Mouse (Mus musculus): ENCODE measurements around the gene Gpx8.
"Not testable (repeated sequence)": the region's sequence is repeated elsewhere in the genome, so short reads cannot be mapped to it uniquely, and the experiment has no call there.

Gene Gpx8

GRCm38 (mm10) chr13:113023274-113024143, 22.7 kb downstream of the Gpx8 start:
- DNase-seq (ENCODE audit: extremely low read depth, low read depth, low spot score): no peak

DNA sequence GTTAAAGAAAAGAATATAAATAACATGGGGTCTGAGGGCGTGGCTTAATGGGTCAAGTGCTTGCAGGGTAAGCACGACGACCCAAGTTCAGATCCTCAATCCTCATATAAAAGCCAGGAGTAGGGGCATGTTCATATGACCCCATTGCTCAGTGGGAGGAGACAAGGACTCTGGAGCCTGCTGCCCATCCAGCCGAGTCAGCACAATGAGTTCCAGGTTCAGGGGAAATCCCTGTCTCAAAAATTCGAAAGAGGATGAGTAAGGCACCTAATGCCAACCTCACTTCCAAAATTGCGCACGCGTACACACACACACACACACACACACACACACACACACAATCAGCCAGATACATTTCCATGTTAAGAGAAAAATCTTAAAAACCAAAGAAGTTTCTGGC, 23.7 kb downstream of the Gpx8 start:
- no peak for DNase-seq (ENCODE audit: extremely low read depth, low read depth, low spot score)

GRCm38 (mm10) chr13:113021521-113021920, 24.7 kb downstream of the Gpx8 start:
- DNase-seq (ENCODE audit: extremely low read depth, low read depth, low spot score): no peak

DNA sequence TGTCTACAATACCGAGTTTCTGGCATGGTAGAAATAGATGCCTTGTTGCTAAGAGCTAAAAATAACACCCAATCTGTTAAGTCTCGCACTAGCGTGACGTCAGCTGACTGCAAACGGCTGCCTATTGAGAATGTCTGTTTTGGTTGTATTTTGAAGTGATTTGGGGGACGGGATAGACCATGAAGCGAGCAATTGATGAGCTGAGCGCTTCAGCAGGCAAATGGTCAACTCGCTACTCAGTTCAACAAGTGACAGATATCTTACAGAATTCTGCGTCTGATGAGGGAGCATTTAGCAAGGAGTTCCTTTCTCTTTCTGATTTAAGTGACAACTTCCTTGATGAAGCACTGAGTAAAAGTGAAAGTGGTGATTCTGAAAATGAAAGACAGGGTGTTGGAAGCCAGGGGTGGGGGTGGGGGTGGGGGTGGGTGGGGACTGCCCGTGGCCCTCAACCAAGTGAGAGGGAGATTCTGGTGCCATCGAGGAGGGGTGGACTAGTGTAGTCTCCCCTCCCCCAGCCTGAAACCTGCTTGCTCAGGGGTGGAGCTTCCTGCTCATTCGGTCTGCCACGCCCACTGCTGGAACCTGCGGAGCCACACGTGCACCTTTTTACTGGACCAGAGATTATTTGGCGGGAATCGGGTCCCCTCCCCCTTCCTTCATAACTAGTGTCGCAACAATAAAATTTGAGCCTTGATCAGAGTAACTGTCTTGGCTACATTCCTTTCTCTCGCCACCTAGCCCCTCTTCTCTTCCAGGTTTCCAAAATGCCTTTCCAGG, 32.8 kb downstream of the Gpx8 start:
- DNase-seq (ENCODE audit: extremely low read depth, low read depth, low spot score): not testable (repeated sequence)

GRCm38 (mm10) chr13:113012683-113013082, 33.5 kb downstream of the Gpx8 start:
- no peak for DNase-seq (ENCODE audit: extremely low read depth, low read depth, low spot score)

DNA sequence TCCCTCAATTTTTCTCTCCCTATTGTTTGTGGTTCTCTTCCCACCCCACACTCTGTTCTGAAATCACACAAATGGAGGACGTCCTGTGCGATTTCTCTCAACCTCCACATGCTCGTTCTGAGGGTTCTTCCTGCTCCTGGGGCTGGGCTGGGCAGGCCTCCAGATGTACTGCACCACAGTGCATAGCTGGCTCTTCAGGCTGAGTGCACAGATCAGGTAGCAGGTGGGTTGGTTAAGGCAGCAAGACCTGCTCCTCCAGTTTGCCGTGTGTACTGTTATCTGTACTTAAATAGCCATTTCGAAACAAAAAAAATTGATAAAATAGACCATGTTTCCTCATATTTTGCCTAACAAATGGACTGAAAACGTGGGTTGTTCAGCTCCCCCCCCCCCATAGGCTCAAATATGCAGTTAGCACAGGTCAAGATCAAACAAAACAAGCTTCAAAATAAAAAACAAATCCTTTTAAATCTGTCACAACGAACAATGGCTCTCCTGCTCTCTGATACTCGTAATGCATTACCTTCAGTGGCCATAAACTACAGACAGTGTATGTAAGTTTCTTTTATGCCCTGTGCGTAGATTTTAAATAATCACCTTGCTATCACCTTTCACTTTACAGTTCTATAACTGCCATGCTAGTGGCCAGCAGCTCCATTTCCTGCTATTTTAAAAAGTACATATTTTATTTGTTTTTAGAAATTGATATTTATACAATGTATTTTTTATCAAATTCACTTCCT, 45.5 kb downstream of the Gpx8 start:
- DNase-seq (ENCODE audit: extremely low read depth, low read depth, low spot score): no peak

GRCm38 (mm10) chr13:113000090-113000489, 46.1 kb downstream of the Gpx8 start:
- DNase-seq (ENCODE audit: extremely low read depth, low read depth, low spot score): no peak

DNA sequence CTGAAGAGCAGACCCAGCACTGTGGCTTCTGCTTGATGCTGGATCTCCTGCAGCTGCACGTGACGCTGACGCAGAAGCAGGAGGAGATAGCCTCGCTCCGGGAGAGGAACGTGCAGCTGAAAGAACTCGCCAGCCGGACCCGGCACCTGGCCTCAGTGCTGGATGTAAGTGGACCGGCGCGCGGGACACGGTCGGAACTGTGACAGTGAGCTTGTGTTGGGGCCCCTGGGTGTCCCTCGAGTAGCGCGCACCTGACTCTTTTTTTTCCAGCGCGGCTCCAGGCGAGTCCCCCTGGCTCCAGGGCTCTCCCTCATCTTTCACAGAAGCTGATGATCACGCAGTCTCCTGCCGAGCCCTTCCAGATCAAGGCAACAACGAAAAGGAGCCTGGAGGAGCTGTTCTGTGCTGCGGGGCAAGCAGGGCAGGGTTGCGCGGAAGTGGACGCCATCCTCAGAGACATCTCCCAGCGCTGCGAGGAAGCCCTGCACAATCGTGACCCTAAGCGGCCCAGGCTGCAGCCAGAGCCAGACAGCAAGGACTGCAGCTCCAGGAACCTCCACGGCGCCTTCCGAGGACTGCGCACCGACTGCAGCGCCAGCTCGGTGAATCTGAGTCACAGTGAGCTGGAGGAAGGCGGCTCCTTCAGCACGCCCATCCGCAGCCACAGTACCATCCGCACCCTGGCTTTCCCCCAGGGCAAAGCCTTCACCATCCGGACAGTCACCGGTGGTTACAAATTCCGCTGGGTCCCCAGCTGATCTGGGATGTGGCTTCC, 47.6 kb downstream of the Gpx8 start:
- DNase-seq (ENCODE audit: extremely low read depth, low read depth, low spot score): no peak

DNA sequence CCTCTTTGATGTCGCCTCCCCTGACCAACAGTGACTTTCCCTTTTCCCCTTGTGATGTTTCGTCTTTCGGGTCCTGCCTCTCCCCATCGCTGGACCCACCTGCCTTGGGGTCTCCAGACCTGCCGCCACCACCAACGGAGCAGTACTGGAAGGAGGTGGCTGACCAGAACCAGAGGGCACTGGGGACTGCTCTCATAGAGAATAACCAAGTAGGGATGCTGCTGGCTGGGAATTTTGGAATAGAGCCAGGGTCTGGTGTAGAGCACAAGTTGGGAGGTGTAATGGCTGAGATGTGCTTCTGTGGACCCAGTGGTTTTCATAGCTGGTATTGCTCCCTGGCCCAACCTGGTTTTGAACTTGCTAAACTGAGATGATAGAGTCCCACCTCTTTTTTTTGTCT, 48.8 kb downstream of the Gpx8 start:
- DNase-seq (ENCODE audit: extremely low read depth, low read depth, low spot score): no peak

GRCm38 (mm10) chr13:112996407-112996806, 49.8 kb downstream of the Gpx8 start:
- DNase-seq (ENCODE audit: extremely low read depth, low read depth, low spot score): no peak

DNA sequence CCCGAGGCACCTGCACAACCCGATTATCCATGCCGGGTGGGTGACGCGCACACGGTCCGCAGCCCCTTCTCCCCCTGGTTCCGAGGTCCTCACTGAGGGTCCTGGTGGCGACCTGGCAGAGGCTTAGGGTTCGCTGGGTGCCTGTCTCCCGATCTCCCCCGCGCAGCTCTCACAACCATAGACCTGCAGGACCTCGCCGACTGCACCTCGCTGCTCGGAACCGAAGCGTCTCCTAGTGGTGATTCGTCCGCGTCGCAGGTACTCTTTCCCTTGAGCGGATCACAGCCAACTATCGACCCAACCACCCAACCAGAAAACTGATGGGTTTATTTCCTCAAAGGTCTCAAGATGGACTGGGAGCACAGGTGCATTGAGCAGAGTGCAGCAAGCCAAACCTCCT, 52.0 kb downstream of the Gpx8 start:
- DNase-seq (ENCODE audit: extremely low read depth, low read depth, low spot score): no peak

GRCm38 (mm10) chr13:112993531-112994152, 52.6 kb downstream of the Gpx8 start, which contains the start of gene Mcidas:
Mcidas (plus strand) TSS chr13:112993845.
- DNase-seq (ENCODE audit: extremely low read depth, low read depth, low spot score): no peak

Measured in fat pad, adult 2 months (tissue).